Mouse (Mus musculus) heart, adult 2 months (tissue): ENCODE measurements around the gene Ctsa.

Experiments
- CTCF ChIP-seq: fragments of 200-600 bp; IDR thresholded peaks from 2 replicates; pipeline ENCODE4 v1.8.1; 2022; ENCODE audit warnings: antibody characterized with exemption, mild to moderate bottlenecking, moderate library complexity
- EP300 ChIP-seq: fragments of 200-500 bp; IDR thresholded peaks from 2 replicates; pipeline ENCODE4 v1.6.1; 2011; ENCODE audit warnings: low read depth, low read length, control low read depth; ENCODE audit not compliant: insufficient read depth
- POLR2A ChIP-seq: fragments of 200-500 bp; IDR thresholded peaks from 2 replicates; pipeline ENCODE4 v1.6.1; 2011; ENCODE audit warnings: mild to moderate bottlenecking, low read depth, low read length, control low read depth; ENCODE audit not compliant: insufficient read depth

- TF ChIP-seq CTCF (no peak), POLR2A (no peak), EP300 (no peak)
Observed at GRCm38 (mm10) chr2:164882619-164883018, 49.9 kb downstream of the Ctsa start.
